Mouse (Mus musculus) stomach, embryonic 15.5 days (tissue): Measurements from ENCODE around the gene Krt222. TPM values are rescaled to one million over a fixed set of nuclear protein-coding genes. Genes with fewer than 3 reads are reported as not detected.

ENCODE experiments used
- ATAC-seq: fragments of 200-750 bp; cut with Nextera tagmentation; 2 replicates; pipeline ENCODE4 v1.8.0; 2017; ENCODE audit warnings: low read depth, moderate number of reproducible peaks, moderate TSS enrichment; ENCODE audit not compliant: insufficient read depth, low FRiP score
- H3K27ac ChIP-seq: fragments of 300-500 bp; sonication (generic); 2 replicates; pipeline ENCODE4 v1.5.1; 2015; ENCODE audit warnings: mild to moderate bottlenecking, inconsistent platforms
- H3K27me3 ChIP-seq: fragments of 300-500 bp; sonication (generic); replicated peaks from 2 replicates; pipeline ENCODE4 v1.6.1; 2015; ENCODE audit warnings: inconsistent platforms
- H3K36me3 ChIP-seq: fragments of 300-500 bp; sonication (generic); 2 replicates; pipeline ENCODE4 v1.6.1; 2015; ENCODE audit warnings: inconsistent platforms
- H3K4me1 ChIP-seq: fragments of 300-500 bp; sonication (generic); 2 replicates; pipeline ENCODE4 v1.6.1; 2015; ENCODE audit warnings: inconsistent platforms
- H3K4me2 ChIP-seq: fragments of 300-500 bp; sonication (generic); 2 replicates; pipeline ENCODE4 v1.6.1; 2015; ENCODE audit warnings: mild to moderate bottlenecking, inconsistent platforms
- H3K4me3 ChIP-seq: fragments of 300-500 bp; sonication (generic); replicated peaks from 2 replicates; pipeline ENCODE4 v1.5.1; 2015; ENCODE audit warnings: inconsistent platforms
- H3K9ac ChIP-seq: fragments of 300-500 bp; sonication (generic); 2 replicates; pipeline ENCODE4 v1.6.1; 2015; ENCODE audit warnings: inconsistent platforms
- H3K9me3 ChIP-seq: fragments of 300-500 bp; sonication (generic); 2 replicates; pipeline ENCODE4 v1.6.1; 2016; ENCODE audit warnings: inconsistent platforms
- WGBS: fragments of 180-500 bp; shearing (Covaris S2); methylation state at CpG from one replicate; pipeline ENCODE4 v1.1.7; 2015; 5-methylcytosine and 5-hydroxymethylcytosine counted together
- polyA plus RNA-seq: library from polyadenylated mRNA; unstranded; fragments of >200 nt; fragmentation: Nextera tagmentation; extraction: Ambion mirVana; gene quantifications from 2 replicates; pipeline ENCODE4 v1.2.1, GENCODE M21; 2015

Gene Krt222
- polyA plus RNA-seq, 1 experiment from 2014 or later = 0.31 TPM

GRCm38 (mm10) chr11:99231049-99231816, 12.7 kb downstream of the Krt222 start:
- Histone ChIP-seq H3K4me1 (0 out of 2 replicates have a peak, but pooled peaks cover 8% of the 10 kb centered on the region), H3K4me3 (peak overlapping the region; percentile 94), H3K36me3 (peaks cover 7% of the 10 kb centered on the region; the same call in 1 of the 2 replicates), H3K4me2 (peak overlapping the region; percentile 75), H3K9ac (peak overlapping the region; percentile 97), H3K9me3 (no peaks in the 10 kb centered on the region), H3K27ac (peak overlapping the region; percentile 99), H3K27me3 (no peaks in the 10 kb centered on the region)
- 0 out of 2 replicates have a peak, but pooled peaks have one; percentile 4 for ATAC-seq
- WGBS = 22% methylated on average over 15 of the region's 15 CpGs

DNA sequence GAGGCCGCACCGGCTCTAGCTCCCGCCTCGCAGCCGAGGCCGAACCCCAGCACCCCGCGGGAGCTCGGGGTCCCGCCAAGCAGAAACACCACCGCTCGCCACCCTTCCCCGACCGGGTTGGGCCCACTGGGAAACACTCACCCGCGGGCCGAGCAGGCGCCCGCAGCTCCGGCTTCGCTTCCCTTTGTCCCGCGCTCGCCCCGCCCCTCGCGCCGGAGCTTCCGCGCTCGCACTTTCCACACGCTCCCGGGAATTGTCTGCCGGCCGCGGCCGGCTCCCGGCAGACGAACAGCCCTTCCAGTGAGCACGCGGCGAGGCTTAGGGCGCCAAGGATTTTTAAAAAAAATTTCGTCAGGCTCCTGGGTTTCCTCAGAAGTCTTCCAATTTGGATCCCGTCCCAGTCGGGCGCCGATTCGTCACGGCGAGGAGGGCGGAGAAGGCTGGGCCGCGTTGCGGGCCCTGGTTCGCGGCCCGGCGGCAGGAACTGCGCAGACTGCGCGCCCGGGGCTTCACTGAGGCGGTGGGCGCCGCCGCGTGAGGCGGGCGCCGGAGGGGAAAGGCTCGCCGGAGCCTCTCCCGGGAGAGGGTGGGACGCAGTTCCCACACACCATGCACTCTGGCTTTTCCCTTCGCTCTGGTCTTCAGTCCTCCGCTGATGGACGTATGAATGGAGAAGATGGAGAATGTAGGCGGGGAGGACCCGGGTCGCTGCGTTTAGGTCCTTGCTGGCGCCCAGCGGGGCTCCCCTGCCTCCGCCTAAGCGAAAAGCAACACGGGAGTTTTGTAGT, 13.4 kb downstream of the Krt222 start, which contains the start of gene Smarce1:
Smarce1 (minus strand) TSS at position 757 of the 788 bp plus-strand sequence.
- H3K9ac ChIP-seq = peak within 1 kb of the TSS; percentile 97
- no peaks in the 10 kb centered on the region for H3K9me3 ChIP-seq
- peak within 1 kb of the TSS; percentile 75 for H3K4me2 ChIP-seq
- peak within 1 kb of the TSS; percentile 94 for H3K4me3 ChIP-seq
- peak; percentile 84 for ATAC-seq
- peaks cover 8% of the 10 kb centered on the region; the same call in 1 of the 2 replicates for H3K36me3 ChIP-seq
- WGBS = under 1% methylated on average over 84 of the region's 87 CpGs
- H3K4me1 ChIP-seq = 0 out of 2 replicates have a peak, but pooled peaks cover 8% of the 10 kb centered on the region
- H3K27me3 ChIP-seq = no peaks in the 10 kb centered on the region
- H3K27ac ChIP-seq = peak within 1 kb of the TSS; percentile 99

DNA sequence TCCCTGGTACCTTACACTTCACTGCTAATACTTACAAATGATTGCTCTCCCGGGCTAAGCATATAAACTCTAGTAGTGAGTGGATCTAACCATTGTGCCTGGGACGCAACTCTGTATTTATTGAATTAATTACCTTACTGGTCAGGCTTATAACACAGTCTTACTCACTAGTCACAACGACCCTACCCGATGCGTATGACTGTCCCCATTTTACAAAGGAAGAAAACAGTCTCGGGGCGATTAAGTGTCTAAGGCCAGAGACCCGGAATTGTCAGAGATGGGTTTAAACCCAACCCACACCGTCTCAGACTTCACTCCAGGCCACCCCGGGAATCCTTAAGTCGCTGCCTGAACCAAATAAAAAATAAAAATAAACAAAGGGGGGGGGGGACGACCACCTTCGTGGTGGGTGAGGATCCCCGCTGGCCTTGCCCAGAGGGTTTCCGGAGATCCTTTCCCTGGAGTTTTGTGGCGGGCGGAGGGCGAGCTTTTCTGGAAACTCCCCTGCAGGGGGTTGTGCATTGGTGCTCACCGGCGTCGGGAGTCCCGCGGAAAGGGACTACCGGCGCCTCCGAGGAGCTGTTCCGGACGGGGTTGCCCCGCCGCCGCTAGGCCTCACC, 14.1 kb downstream of the Krt222 start:
- Histone ChIP-seq H3K4me3 (peak overlapping the region; percentile 94), H3K4me1 (0 out of 2 replicates have a peak, but pooled peaks cover 8% of the 10 kb centered on the region), H3K9me3 (no peaks in the 10 kb centered on the region), H3K27me3 (no peaks in the 10 kb centered on the region), H3K36me3 (peaks cover 8% of the 10 kb centered on the region; the same call in 1 of the 2 replicates), H3K4me2 (peak overlapping the region; percentile 75), H3K9ac (peak overlapping the region; percentile 97), H3K27ac (peak overlapping the region; percentile 99)
- WGBS = under 1% methylated on average over 30 of the region's 31 CpGs
- peak; percentile 37 for ATAC-seq

GRCm38 (mm10) chr11:99226298-99226697, 17.6 kb downstream of the Krt222 start:
- H3K27me3 ChIP-seq = no peaks in the 10 kb centered on the region
- H3K4me1 ChIP-seq = 0 out of 2 replicates have a peak, but pooled peaks cover 8% of the 10 kb centered on the region
- H3K4me2 ChIP-seq = no peak overlapping the region
- H3K4me3 ChIP-seq = no peak overlapping the region
- WGBS = 75% methylated on average over 5 of the region's 5 CpGs
- H3K36me3 ChIP-seq = peaks cover 15% of the 10 kb centered on the region
- H3K9ac ChIP-seq = no peak overlapping the region
- H3K27ac ChIP-seq = no peak overlapping the region
- ATAC-seq = no peak
- H3K9me3 ChIP-seq = no peaks in the 10 kb centered on the region

DNA sequence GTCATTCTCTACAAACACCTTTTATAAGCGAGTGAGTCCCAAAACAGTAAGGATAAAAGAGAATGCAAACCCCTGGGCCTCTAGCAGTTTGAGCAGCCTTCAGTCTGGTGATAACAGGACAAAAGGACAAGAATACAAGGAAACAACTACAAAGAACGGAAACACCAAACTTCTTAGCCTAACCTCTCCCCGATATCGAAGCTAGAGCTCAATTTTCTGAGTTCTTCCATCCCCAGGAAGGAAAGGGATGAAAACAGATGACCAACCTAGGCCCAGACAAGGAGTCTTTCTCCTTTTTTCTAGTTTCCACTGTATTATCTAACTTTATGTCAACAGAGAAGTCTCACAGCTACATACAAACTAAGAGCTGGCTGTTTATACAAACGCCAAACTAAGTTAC, 20.6 kb downstream of the Krt222 start:
- H3K4me1 ChIP-seq = 0 out of 2 replicates have a peak, but pooled peaks cover 5% of the 10 kb centered on the region
- 77% methylated on average over 5 of the region's 5 CpGs for WGBS
- H3K9ac ChIP-seq = no peak overlapping the region
- H3K27ac ChIP-seq = no peak overlapping the region
- no peaks in the 10 kb centered on the region for H3K9me3 ChIP-seq
- H3K27me3 ChIP-seq = no peaks in the 10 kb centered on the region
- H3K36me3 ChIP-seq = peaks cover 27% of the 10 kb centered on the region
- ATAC-seq = no peak
- no peak overlapping the region for H3K4me2 ChIP-seq
- H3K4me3 ChIP-seq = no peak overlapping the region

GRCm38 (mm10) chr11:99221811-99222210, 22.1 kb downstream of the Krt222 start:
- no peaks in the 10 kb centered on the region for H3K27me3 ChIP-seq
- no peaks in the 10 kb centered on the region for H3K9me3 ChIP-seq
- 71% methylated on average over 2 of the region's 2 CpGs for WGBS
- no peak overlapping the region for H3K9ac ChIP-seq
- no peak overlapping the region for H3K4me2 ChIP-seq
- H3K4me1 ChIP-seq = no peaks in the 10 kb centered on the region
- H3K27ac ChIP-seq = no peak overlapping the region
- ATAC-seq = no peak
- no peak overlapping the region for H3K4me3 ChIP-seq
- peaks cover 36% of the 10 kb centered on the region for H3K36me3 ChIP-seq

GRCm38 (mm10) chr11:99217248-99217986, 26.5 kb downstream of the Krt222 start:
- WGBS = 91% methylated on average over 7 of the region's 7 CpGs
- no peak overlapping the region for H3K27ac ChIP-seq
- no peak overlapping the region for H3K4me3 ChIP-seq
- H3K9me3 ChIP-seq = no peaks in the 10 kb centered on the region
- H3K4me2 ChIP-seq = no peak overlapping the region
- peaks cover 57% of the 10 kb centered on the region for H3K36me3 ChIP-seq
- ATAC-seq = no peak
- H3K9ac ChIP-seq = no peak overlapping the region
- no peaks in the 10 kb centered on the region for H3K27me3 ChIP-seq
- H3K4me1 ChIP-seq = no peaks in the 10 kb centered on the region

- WGBS = 95% methylated on average over 3 of the region's 3 CpGs
- Histone ChIP-seq H3K27me3 (no peaks in the 10 kb centered on the region), H3K4me1 (no peaks in the 10 kb centered on the region), H3K27ac (no peak overlapping the region), H3K9ac (no peak overlapping the region), H3K36me3 (peaks cover 55% of the 10 kb centered on the region), H3K4me2 (no peak overlapping the region), H3K4me3 (no peak overlapping the region), H3K9me3 (no peaks in the 10 kb centered on the region)
- no peak for ATAC-seq
These were observed 27.7 kb downstream of the Krt222 start for GRCm38 (mm10) chr11:99216181-99216580.

DNA sequence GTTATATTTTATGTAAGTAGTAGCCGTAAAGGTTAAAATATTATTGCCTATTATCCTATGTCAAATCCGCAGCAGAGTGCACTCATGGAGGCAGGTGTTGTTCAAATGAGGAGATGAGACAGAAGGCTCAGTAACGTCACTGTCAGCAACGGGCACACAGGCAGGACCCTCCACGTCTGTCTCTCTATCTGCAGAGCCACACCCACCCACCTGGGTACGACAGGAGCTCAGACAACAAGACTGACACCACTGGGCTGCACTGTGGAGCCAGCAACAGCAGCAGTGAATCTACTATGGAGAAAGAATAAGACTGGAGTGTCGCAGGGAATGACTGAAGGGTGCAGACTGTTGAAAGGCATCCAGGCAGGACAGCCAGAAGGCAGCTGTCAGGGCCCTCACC, 31.2 kb downstream of the Krt222 start:
- Histone ChIP-seq H3K9ac (no peak overlapping the region), H3K4me2 (no peak overlapping the region), H3K27me3 (no peaks in the 10 kb centered on the region), H3K9me3 (no peaks in the 10 kb centered on the region), H3K27ac (no peak overlapping the region), H3K4me1 (no peaks in the 10 kb centered on the region), H3K36me3 (peaks cover 47% of the 10 kb centered on the region), H3K4me3 (no peak overlapping the region)
- ATAC-seq = no peak
- WGBS = 81% methylated on average over 7 of the region's 7 CpGs

- ATAC-seq = no peak
- 59% methylated on average over 2 of the region's 2 CpGs for WGBS
- Histone ChIP-seq H3K9ac (no peak overlapping the region), H3K9me3 (no peaks in the 10 kb centered on the region), H3K4me2 (no peak overlapping the region), H3K27ac (no peak overlapping the region), H3K27me3 (no peaks in the 10 kb centered on the region), H3K4me1 (no peaks in the 10 kb centered on the region), H3K4me3 (no peak overlapping the region), H3K36me3 (peaks cover 40% of the 10 kb centered on the region)
These were observed 31.9 kb downstream of the Krt222 start for GRCm38 (mm10) chr11:99211964-99212363.

DNA sequence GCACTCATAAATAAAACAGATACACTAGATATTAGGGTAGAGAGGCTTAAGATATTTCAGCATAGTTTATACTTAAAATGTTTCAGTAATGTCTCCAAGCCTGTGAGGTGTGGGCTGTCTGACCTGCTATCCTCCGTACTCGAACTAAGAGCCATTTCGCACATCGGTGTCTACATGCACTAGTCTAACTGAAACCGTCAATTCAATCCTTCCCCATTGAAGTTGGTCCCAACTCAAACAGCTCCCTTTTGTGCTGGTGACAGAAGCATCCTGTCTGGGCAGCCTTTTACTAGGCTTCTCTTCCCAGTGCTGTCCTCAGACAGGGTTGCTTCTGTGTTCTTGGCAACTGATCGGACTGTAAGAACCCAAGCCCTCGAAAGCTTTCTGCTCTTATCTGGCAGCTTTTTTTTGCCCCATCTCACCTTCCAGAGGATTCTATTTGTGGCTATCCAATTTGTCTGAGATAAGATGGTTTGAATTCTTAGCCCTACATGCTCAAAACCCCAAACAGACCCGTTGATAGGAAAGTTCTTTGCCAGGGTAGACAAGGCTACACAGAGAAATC, 35.7 kb downstream of the Krt222 start:
- Histone ChIP-seq H3K27me3 (no peaks in the 10 kb centered on the region), H3K27ac (no peak overlapping the region), H3K4me3 (no peak overlapping the region), H3K4me2 (no peak overlapping the region), H3K9ac (no peak overlapping the region), H3K9me3 (no peaks in the 10 kb centered on the region), H3K4me1 (no peaks in the 10 kb centered on the region), H3K36me3 (peaks cover 19% of the 10 kb centered on the region)
- WGBS = 73% methylated on average over 8 of the region's 8 CpGs
- ATAC-seq = no peak
